Mouse (Mus musculus) hematopoietic stem cell, adult 5-6 weeks (primary cell): Measurements from ENCODE around the gene Ugt1a10. TPM values are rescaled to one million over a fixed set of nuclear protein-coding genes. Genes with fewer than 3 reads are reported as not detected.

ENCODE experiments used
- ATAC-seq, 2 experiments: fragments of 125-278 bp in 1 of 2; replicated peaks in 1 of 2; 2 replicates each; pipeline ENCODE4 v1.8.0; 2016 to 2017; ENCODE audit warnings: inconsistent platforms in 2 of 2, mild to moderate bottlenecking in 2 of 2, moderate number of reproducible peaks in 2 of 2, low read depth in 1 of 2, moderate TSS enrichment in 1 of 2; ENCODE audit not compliant: low FRiP score in 2 of 2, poor library complexity in 2 of 2, severe bottlenecking in 2 of 2, insufficient read depth in 1 of 2, low TSS enrichment in 1 of 2
- total RNA-seq: library from RNA; stranded (forward); fragments of 172-1452, 232-1000 nt; gene quantifications from 2 replicates; pipeline ENCODE4 v1.2.3, GENCODE M21; 2017

Gene Ugt1a10
- total RNA-seq, 1 experiment from 2014 or later: not detected

DNA sequence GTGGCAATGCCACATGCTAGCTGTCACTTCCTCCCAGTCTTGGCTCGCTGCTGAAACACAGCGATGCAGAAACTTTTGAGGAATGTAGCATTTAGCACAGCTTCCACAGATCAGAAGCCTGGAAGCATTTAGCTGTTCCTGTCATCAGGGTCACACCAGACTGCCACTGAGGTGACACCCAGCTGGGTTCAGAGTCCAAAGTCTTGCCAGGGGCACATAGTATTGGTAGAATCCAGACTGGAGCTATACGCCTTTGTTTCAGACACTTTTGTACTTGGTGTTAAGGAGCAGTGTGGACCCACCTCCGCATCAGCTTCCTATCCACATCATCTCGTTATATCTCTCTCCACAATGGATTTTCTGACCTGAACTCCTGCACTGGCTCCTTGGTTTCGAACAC, 198.4 kb downstream of the Ugt1a10 start:
- ATAC-seq: no peak

DNA sequence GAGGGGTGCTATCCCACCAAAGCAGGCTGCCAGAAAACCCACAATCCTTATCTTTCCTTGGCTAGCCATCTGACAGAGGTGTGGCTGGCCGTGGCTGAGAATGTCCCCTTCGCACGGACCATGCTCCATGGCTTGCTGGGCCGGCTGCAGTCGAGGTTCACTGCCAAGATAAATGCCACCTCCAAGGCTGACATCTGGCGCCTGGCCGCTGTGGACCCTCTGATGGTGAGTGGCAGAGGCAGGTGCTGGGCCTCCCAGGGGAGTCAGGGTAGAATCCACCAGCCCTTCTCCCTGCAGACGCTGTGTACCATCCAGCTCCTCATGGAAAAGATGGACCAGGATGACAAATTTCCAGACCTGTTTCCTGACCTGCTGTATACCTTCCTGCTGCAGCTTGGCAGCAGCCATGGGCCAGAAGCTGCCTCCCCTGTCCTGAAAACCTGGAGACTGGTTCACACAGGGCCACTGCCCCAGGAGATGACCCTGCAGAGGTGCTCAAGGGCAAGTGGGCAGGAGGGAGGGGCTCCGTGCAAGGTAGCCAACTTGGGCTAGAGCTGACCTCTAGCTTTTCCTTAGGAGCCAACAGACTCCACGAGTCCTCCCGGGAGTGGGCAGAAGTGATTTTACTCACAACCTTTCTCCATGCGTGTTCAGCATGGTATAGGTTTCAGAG, 199.7 kb downstream of the Ugt1a10 start:
- ATAC-seq: no peak

DNA sequence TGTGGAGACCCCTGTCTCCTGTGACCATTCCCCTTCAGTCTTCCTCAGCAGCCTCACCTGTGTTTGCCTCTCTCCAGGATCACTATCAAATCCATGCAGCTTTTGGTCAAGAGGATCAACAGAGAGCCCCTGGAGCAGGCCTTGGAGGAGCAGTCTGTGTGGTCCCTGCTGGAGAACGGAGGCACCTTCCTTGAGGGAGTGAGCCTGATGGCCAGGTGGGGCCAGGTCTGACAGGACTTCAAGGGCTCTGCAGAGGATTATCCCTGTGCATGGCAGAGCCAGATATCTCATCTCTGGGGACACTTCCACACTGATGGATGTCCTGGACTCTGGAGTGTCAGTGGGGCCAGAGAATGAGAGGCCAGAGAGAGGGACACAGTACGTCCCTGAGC, 200.3 kb downstream of the Ugt1a10 start:
- ATAC-seq: no peak

DNA sequence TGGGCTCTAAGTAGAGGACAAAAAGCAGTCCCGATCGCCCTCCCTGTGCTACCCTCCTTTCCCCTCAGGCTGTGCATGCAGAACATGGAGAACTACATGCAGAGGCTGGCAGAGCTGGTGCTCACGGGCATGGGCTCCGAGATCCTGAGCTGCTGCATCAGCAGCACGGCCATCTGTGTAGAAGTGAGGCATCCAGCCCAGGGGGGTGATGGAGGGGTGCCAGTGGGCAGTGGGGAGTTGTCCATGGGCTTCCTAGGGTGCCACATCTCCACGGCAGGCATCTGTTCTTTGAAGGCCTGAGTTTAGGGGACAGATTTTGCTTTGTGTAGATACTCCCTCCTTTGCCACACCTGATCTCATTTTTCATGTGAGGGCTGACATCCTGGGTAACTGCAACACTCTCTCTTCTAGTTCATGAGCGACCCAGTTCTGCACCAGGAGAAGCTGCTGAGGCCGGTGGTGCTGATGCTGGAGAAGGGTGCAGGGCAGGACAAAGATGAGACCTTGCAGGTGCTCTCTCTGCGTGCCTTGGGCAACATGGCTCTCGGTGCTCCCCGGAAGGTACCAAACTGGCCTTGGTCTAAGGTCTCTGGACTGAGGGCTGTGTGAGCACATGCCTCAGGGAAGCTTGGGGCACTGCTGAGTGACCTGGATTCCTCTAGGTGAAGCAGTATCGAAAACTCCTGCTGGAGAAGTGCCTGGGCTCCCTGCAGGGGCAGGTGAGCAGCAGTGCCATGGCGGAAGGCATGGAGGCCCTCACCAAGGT, 201.0 kb downstream of the Ugt1a10 start:
- ATAC-seq: no peak

DNA sequence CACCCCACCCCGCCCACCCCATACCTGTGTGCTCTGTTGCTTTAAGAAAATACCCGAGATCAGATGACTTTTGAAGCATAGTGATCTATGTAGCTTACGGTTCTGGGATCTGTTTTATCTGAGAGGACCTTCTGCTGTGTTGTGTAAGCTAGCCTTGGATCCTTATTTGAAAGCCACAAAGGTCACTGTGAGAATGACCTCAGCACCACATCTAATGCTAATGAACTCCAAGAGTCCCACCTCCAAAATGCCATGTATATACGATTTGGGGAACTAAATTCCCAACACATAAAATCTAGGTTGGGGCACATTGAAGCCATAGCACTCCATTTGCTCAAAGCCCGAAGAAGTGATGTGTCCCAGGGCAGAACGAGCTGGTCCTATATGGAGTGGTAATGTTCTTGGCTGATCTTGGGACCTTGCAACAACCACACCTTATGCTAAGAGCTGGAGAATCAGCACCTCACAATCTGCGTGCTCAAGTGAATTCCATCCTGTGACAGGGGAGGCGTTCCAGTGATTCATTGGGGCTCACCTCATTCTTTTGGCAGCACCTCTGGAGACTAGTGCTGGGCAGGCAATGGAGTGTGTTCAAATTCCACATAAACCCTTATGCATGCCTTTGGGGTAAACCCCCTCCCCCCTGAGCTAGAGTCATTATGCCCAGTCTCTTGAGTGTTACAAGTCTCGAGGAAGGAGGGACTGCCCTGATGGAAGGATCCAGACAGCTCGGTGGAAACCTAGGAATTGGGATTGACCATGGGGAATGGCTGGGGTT, 201.9 kb downstream of the Ugt1a10 start:
- ATAC-seq: no peak

GRCm38 (mm10) chr1:88257681-88258080, 202.5 kb downstream of the Ugt1a10 start:
- ATAC-seq: no peak

- ATAC-seq: no peak
These were observed 203.2 kb downstream of the Ugt1a10 start for GRCm38 (mm10) chr1:88258361-88258760.

DNA sequence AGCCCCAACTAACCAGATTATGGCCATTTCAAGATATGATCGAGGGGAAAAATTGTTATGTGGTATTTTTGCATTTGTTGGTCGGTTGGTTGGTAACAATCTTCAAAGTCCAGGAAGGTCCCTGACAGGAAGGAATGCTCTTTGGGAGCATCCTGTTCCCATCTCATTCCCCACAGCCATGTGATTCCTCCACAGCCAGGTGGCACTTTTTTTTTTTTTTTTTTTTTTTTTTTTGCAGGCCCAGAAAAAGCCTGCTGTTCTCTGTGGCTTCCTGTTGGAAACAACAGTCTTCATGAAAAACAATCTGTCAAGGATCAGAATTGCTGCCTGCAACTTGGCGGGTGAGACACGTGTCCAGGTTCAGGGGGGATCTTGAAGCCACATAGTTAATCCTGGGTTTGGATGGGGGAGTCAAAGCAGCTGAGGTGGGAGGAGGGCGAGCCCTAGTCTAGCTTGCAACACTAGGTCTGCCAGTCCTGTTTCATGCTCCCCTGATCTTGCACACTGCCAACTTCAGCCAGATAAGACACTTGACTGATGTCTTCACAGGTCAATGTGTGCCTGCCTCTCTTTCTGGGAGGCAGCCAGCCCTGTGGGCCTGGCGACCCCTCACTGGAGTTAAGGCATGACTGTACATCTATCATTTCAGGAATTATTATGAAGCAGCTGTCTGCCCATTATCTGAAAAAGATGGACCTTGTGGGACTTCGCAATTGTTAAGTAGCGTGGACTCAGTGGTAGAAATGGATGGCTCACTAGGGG, 203.9 kb downstream of the Ugt1a10 start:
- peak; percentile 2 to 12; a peak in 3 of 4 replicates for ATAC-seq

GRCm38 (mm10) chr1:88259643-88260024, 204.4 kb downstream of the Ugt1a10 start:
- ATAC-seq: no peak

DNA sequence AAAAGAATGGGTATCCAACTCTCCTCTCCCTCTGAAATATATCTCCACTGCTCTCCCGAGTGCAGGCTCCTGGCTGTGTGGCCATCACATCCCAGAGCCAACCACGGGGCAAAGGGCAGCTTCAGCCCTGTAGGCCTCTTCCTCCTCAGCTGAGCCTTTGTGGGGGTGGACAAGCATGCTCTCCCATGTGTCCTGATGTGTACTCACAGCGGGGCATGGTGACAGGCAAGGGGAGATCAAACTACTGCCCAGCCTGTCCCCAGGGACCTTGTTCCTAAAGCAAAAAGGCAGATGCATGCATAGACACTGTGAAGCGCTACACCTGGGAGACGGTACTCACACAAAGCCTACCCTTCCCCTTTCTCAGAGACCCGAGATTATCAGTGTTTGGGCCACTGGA, 204.9 kb downstream of the Ugt1a10 start:
- ATAC-seq: no peak; a peak in 1 of 4 replicates

DNA sequence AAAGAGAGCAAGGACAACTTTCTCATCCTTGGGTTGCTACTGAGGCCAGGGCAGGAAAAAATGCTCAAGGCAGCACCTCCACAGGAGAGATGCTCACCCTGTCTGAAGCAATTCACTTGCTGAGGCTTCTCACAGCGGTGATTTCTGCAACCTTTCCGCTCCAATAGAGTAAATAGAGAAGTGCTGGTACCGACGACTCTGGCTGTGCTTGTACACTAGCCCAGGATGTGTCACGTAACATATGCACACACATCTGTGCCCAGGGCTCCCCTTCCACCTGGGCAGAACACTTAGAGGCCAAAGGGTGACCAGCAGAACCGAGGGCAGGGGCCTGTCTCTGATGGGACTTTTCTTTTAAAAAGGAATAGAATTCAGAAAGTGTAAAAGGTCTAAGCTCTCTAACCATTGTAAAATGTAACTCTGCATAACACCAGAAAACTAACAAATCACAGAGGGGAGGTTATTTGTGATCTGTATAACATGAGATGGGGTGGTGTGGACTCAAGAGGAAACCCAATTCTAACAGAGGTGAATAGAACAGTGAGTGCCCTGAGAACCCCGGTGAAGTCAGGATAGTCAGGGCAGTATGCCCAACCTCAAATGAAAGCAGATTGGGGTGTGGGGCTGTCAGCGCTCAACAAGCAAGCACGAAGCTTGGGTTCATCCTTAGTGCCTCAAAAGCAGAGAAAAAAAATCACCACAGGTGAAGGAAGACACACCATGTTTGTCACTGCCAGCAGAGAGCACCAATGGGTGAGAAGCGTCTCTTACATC, 205.6 kb downstream of the Ugt1a10 start:
- ATAC-seq: peak; percentile 6 to 15; a peak in 3 of 4 replicates

- no peak for ATAC-seq
These were observed 206.5 kb downstream of the Ugt1a10 start for GRCm38 (mm10) chr1:88261706-88262105.

- ATAC-seq: peak; percentile 20 to 23
These were observed 207.1 kb downstream of the Ugt1a10 start for GRCm38 (mm10) chr1:88262255-88262654.

DNA sequence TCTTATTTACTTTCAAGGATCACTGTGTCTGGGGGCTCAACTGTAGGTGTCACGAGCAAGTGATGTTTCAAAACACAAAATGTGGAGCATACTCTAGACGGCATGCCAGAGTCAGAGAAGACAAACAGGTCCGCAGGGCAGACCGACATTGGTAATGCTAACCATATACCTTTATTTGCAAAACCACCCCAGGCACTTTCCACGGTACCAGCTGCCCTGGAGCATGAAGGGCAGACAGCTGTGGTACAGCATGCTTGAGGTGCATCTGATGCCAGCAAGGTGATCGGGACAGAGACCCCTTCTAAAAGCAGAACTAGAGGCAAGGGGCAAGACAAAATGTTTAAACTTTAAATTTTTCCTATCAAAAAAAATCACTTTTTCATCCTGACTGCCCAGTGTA, 207.8 kb downstream of the Ugt1a10 start:
- ATAC-seq: no peak

DNA sequence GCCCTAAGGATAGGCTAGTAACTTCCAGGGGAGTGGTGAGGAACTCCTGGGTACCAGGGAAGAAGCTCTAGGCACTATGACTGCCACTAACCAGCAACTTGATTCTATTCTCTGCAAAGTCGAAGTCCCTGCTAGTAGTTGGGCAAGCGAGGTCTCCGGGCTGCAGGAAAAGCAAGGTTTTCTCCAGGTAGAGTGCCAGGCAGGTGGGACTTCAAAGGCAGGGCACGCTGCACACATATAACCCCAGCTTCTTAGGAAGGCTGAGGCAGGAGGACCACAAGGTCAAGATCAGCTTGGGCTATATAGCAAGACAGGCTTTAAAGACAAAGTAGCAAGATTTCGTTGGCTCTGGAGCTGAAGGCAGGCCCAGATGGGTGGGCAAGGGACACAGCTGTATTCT, 208.6 kb downstream of the Ugt1a10 start:
- no peak for ATAC-seq

DNA sequence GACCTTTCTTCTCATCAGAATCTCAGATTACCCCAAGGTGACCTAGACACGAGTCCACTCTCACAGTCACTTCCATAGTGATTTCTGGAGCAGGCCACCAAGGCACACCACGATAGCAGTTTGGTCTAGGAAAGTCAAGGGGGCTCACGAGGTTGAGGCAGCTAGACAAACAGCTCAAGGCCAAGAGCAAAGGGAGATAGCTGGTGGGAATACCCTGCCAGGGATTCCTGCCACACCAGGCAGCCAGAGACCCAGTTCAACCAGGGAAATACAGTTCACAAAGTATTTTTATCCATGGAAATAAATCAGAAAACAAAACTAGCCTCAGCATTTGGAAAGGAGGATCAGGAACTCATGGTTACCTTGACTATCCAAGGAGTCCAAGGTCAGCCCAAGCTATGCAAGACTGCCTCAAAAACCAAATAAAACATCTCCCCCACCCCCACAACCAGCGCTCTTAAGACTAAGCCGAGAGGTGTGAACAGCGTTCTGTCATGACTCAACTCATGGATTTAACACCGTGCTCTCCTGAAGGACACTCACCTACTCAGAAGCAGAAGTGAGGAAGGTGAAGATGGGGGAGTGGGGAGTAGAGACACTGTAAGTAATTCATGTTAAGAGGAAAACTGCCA, 209.2 kb downstream of the Ugt1a10 start:
- no peak for ATAC-seq
